Mouse (Mus musculus): ENCODE measurements around the gene Gpsm2. TPM values are rescaled to one million over a fixed set of nuclear protein-coding genes. Genes with fewer than 3 reads are reported as not detected.
"Not testable (repeated sequence)": the region's sequence is repeated elsewhere in the genome, so short reads cannot be mapped to it uniquely, and the experiment has no call there.

Gpsm2 gene
- total RNA-seq, 2 experiments from 2014 or later: 2.1 to 2.5 TPM

DNA sequence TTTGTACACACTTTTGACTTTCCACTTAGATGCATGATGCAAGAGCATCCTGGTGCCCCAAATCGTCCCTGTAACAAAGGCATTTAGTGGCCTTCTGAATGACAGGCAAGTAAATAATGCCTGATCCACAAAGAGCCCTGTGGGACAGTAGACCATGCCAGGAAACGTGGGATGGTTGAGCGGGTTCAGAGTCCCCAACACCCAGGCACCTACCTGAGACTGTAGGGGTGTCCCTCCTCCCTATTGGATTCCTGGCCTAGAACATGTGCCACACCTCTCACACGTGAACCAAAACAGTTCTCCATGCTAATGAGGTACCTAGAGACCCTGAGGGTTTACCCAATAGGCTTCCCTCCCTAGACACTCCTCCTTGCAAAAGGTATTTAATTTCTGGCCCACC lies 41.1 kb downstream of the Gpsm2 start:
- DNase-seq (ENCODE audit: low spot score): no peak
- intact Hi-C loops (cut with DNase I): no loop called here

GRCm38 (mm10) chr3:108676616-108677015 lies 45.5 kb downstream of the Gpsm2 start:
- no peak for DNase-seq (ENCODE audit: low spot score)
- intact Hi-C loops (cut with DNase I): no loop called here

GRCm38 (mm10) chr3:108660941-108661340 lies 61.2 kb downstream of the Gpsm2 start:
- intact Hi-C loops (cut with DNase I): no loop called here
- no peak for DNase-seq (ENCODE audit: low spot score)

- intact Hi-C loops (cut with DNase I): no loop called here
- DNase-seq (ENCODE audit: low spot score): no peak
Observed at GRCm38 (mm10) chr3:108658612-108659011, 63.5 kb downstream of the Gpsm2 start.

DNA sequence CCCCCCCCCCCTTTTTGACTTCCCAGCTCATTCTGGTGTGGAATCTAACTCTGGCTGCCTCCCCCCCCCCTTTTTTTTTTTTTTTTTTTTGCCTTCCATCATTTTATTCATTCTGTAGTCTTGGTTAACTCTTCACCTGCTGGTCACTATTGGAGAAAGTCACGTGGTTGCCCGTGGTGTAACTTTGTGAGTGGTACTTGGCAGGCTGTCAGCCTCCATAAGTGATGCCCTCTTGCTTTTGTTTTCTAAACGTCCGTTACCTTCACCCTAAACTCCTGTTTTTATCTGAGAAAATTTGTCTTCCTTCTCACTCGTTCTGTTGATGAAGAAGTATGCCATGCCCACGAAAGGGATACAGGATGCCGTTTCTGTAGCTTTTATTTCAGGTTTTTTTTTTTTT lies 66.6 kb downstream of the Gpsm2 start:
- no peak for DNase-seq (ENCODE audit: low spot score)
- intact Hi-C loops (cut with DNase I): loop anchor here (2.0 kb wide), 1 partner anchor 93 kb away; the partner anchor contains the start of gene Tmem167b

DNA sequence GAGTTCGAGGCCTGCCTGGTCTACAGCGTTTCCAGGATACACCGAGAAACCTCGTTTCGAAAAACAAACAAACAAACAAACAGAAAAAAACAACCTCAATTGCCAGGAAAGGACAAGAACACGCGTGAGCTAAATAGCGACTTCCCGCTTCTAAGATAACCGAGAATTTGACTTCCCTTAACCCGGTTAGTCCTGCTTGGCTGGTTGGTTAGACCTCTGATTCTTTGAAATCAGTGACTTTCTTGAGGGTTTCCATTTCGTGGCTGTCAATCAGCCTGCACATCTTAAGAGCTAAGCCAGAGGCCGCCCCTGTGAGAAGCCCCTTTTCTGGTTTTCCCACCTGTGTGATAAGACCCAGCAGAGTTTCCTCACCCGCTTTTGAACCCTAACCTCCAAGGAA lies 67.5 kb downstream of the Gpsm2 start:
- no peak for DNase-seq (ENCODE audit: low spot score)
- intact Hi-C loops (cut with DNase I): loop anchor here (2.0 kb wide), 1 partner anchor 92 kb away; the partner anchor contains the start of gene Tmem167b

GRCm38 (mm10) chr3:108653710-108654379 lies 68.3 kb downstream of the Gpsm2 start, which contains the start of gene Clcc1:
TSS of gene Clcc1 (plus strand) at chr3:108653913.
- intact Hi-C loops (cut with DNase I): loop anchor here (2.0 kb wide), 1 partner anchor 91 kb away; the partner anchor contains the start of gene Tmem167b
- DNase-seq (ENCODE audit: low spot score): peak; percentile 93

- no peak for DNase-seq (ENCODE audit: low spot score)
- intact Hi-C loops (cut with DNase I): no loop called here
Observed at GRCm38 (mm10) chr3:108652866-108653642, 69.1 kb downstream of the Gpsm2 start.

GRCm38 (mm10) chr3:108647681-108648080 lies 74.4 kb downstream of the Gpsm2 start:
- intact Hi-C loops (cut with DNase I); DNase-seq (ENCODE audit: low spot score): not testable (repeated sequence)

DNA sequence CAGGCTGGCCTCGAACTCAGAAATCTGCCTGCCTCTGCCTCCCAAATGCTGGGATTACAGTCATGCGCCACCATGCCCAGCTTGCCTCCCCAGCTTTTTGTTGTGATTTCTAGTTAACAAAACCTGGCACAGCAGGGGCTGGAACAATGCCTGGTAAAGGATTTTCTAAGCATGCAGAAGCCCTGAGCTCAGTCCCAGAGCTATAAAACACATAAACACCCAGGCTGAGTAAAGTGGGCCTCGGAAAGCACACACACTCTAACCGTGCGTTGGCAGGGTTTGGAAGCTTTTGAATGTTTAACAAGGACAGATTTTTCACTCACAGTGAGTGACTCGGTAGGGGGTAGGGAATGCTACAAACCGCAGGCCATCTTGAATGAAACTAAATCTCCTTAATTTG lies 76.1 kb downstream of the Gpsm2 start:
- DNase-seq (ENCODE audit: low spot score): no peak
- intact Hi-C loops (cut with DNase I): no loop called here

DNA sequence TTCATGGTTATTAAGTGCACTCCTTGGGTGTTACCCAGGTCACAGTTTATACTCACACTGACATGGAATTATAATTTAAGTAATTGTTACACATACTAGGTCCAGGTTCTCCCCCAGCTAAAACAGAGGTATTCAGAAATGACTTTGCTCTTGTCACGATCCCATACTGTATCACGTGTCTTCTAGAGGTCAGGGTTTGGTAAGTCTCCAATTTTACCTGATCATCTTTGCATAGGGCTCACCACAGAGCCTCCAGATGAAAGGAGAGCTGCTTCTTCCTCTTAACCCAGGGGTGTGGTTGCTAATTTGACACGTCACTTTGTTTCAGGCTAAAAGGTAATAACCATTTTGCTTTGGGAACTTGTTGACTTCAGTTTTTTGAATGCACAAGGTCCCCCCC lies 77.3 kb downstream of the Gpsm2 start:
- DNase-seq (ENCODE audit: low spot score): no peak
- intact Hi-C loops (cut with DNase I): no loop called here

GRCm38 (mm10) chr3:108640998-108641397 lies 81.1 kb downstream of the Gpsm2 start:
- intact Hi-C loops (cut with DNase I): no loop called here
- DNase-seq (ENCODE audit: low spot score): no peak

- intact Hi-C loops (cut with DNase I): no loop called here
- no peak for DNase-seq (ENCODE audit: low spot score)
Observed at GRCm38 (mm10) chr3:108639412-108639811, 82.7 kb downstream of the Gpsm2 start.

DNA sequence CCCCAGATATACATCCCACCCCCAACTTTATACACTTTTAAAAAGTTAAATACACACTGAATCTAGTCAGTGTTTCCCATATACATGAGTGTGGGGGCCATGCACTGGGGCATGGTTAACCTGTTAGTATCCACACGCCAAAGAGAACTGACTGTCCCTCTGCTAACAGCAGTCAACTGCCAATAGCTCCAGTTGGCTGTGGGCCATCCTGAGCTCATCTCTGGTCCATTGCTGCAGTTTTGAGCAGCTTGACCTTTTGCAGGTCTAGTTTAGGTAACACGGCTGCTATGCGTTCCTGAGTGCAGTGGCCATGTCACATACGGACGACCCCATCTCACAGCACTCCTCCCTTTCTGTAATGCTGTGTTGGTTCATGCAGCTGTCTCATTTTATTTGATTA lies 87.3 kb downstream of the Gpsm2 start:
- intact Hi-C loops (cut with DNase I): no loop called here
- DNase-seq (ENCODE audit: low spot score): no peak

Other genes with a start within 250 kb of the Gpsm2 start
- gene 1700013F07Rik, start 188.2 kb downstream of the Gpsm2 start, total RNA-seq (2021): not detected
- gene 5330417C22Rik, start 185.8 kb downstream of the Gpsm2 start, total RNA-seq (2021): under 1 TPM; 0.05 to 0.17 TPM
- gene Tmem167b, start 159.8 kb downstream of the Gpsm2 start, total RNA-seq (2021): 10 to 100 TPM; 24.5 to 25.4 TPM
- gene Taf13, start 150.6 kb downstream of the Gpsm2 start, total RNA-seq (2021): 10 to 100 TPM; 16.4 to 17.0 TPM
- gene Wdr47, start 131.0 kb downstream of the Gpsm2 start, total RNA-seq (2021): 1 to 10 TPM; 7.4 to 9.7 TPM
- 10 to 100 TPM; 38.4 to 43.1 TPM for gene Clcc1, start 68.4 kb downstream of the Gpsm2 start, total RNA-seq (2021)
- gene Aknad1, start 17.3 kb upstream of the Gpsm2 start, total RNA-seq (2021): not detected
- 10 to 100 TPM; 23.4 to 23.9 TPM for gene Stxbp3, start 118.2 kb upstream of the Gpsm2 start, total RNA-seq (2021)
- under 1 TPM in 1 of 2 experiments, not detected in 1; 0.05 TPM for gene Fndc7, start 167.7 kb upstream of the Gpsm2 start, total RNA-seq (2021)
- 10 to 100 TPM; 18.8 to 20.6 TPM for gene Prpf38b, start 189.4 kb upstream of the Gpsm2 start, total RNA-seq (2021)
- gene Henmt1, start 217.6 kb upstream of the Gpsm2 start, total RNA-seq (2021): not detected
- not detected for gene Gm9857, start 218.1 kb upstream of the Gpsm2 start, total RNA-seq (2021)

Data from heart, postnatal 25 days (tissue).